Mouse (Mus musculus): Measurements from ENCODE around the gene Tfap2a. TPM values are rescaled to one million over a fixed set of nuclear protein-coding genes. Genes with fewer than 3 reads are reported as not detected.

The Tfap2a gene
- polyA plus RNA-seq, 1 experiment from 2014 or later = 13.7 TPM

Other genes with a start within 250 kb of the Tfap2a start
- gene Gcnt2, start 121.4 kb upstream of the Tfap2a start, polyA plus RNA-seq (2014; fragmentation: Nextera tagmentation; extraction: Ambion mirVana) = 5.9 and 6.9 TPM in 2 replicates